Mouse (Mus musculus): Measurements from ENCODE around the gene Clrn2.
A peak's percentile ranks its signal among the peaks of the same experiment; 100 is the strongest.

Gene Clrn2

DNA sequence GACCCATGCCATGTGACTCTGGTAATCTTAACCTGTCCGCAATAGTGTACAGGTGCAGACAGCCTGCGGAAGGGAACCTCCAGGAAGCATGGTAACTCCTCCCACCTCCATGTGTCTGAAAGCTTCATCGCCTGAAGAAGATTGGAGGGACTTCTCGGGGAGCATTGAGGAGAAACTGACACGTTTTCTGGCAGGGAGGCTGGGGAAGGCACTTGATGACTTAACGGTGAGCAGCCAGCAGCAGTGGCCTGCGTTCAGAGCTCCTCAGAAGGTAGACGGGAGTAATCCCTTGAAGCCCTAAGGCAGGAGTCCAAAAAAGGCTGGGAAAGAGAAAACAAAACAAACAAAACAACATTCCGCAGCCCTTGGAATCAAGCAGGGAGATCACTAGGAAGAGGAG lies 905 bp downstream of the Clrn2 start:
- DNase-seq: no peak

DNA sequence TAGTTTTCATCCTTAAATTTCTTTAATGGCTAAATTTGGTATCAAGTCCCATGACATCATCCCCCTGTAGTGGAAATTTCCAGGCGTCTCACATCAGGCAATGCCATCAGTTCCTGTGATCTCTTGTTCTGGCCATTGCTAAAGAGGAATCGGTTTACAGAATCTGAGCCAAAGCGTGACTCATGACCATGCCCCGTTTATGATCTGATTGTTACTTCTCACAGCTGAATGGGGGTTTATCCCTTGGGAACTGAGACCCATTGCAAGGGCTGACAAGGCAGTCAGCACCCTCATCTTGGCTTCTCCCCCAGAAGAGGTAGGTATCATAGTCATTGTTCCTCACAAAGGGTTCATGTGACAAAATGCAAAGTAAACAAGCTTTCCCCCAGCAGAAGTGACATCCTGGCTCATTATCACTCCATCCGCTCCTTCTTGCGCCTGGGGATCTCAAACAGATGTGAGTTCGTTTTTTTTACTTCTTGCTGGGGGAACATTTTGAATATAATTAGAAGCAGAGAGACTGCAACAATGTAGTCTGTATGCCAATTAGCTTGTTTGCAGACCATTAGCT lies 19.4 kb downstream of the Clrn2 start:
- DNase-seq: no peak

DNA sequence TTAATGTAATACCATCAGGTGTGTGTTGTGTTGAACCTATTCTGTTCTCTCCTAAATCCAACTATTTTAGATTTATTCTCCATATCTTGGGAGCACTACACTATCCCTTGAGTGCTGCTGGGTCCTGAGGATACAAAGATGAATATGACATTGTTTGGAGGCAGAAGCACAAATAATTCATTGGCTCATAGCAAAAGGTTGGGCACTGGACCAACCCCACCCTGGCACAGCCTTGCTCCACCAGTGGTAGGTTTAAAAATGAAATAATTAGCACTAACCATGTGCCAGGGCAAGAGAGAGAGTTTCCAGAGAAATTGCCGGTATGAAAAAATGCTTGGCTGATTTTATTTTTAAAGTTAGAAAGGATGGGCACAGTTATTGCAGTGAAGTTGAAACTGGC lies 20.0 kb downstream of the Clrn2 start:
- no peak for DNase-seq

DNA sequence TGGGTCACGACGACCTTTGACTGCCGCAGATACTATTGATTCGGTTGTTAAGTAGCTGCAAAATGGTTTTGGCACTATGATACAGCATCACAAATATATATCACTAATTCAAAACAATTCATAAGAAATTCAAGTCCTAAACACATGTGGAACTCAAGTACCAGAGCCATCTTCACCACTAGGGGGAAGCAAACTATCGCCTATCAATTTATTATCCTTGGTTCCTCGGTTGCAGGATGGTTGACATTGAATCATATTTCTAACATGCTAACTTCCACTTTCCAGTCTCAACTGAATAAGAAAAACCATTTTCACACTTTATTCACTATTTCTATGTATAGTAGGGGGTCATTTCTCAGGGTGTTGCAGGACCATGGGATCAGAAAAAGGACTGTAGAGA lies 20.7 kb downstream of the Clrn2 start:
- DNase-seq: peak; percentile 63

DNA sequence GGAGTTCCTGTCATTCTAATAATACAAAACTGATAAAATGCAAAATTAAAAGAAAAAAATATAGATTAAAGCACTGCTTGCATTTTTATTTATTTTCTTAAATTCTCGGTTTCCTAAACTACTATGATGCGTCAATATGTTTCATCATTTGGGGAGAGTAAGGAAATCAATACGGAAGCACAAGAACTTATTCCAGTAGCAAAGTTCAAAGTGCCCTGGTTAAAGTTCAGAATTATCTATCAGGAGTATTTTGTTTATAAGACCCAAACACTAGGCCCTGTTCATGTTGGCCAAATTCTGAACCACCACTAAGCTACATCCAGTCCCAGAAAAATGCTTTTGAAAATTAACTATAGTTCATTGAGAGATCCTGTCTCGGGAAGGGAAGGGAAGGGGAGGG lies 21.2 kb downstream of the Clrn2 start:
- DNase-seq: no peak

- DNase-seq: no peak
Observed at GRCm38 (mm10) chr5:45475771-45476170, 22.2 kb downstream of the Clrn2 start.

DNA sequence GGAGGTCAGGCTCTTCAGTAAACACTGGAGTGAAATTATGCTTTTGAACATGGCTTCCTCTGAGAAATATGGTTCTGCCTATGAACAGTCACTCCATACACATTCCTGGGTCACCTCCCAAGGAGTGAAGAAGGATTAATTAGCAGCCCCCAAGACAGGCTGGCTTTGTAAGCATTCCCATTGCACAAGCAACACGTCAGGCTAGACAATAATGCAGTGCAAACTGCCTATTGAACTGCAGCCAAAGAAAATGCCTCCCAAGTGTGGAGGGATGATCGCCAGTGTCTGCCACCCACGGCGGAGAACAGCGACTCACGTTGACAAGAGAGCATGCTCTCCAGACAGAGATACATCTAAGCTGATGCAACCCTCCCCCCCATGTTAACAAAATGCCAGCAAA lies 22.7 kb downstream of the Clrn2 start:
- DNase-seq: no peak

GRCm38 (mm10) chr5:45477601-45478000 lies 24.1 kb downstream of the Clrn2 start:
- no peak for DNase-seq

DNA sequence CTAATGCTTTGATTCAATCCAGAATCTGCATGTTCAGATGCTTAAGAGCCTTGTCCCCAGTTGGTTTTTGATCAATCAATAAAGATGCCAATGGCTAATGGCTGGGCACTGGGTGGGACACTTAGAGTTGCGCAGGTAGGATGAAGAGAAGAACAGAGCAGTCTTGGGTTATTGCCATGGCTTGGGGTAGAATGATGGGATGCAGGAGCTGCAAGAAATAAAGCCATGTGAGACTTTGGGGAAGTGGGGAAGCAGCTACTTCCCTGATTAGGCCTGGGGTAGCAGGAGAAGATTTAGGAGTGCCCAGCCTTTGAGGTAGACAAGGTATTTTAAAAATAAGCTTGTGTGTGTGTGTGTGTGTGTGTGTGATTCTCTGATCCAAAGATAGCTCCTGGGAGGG lies 26.5 kb downstream of the Clrn2 start:
- DNase-seq: no peak

- DNase-seq: no peak
Observed at GRCm38 (mm10) chr5:45481125-45481524, 27.6 kb downstream of the Clrn2 start.

- no peak for DNase-seq
Observed at GRCm38 (mm10) chr5:45482607-45483006, 29.1 kb downstream of the Clrn2 start.

DNA sequence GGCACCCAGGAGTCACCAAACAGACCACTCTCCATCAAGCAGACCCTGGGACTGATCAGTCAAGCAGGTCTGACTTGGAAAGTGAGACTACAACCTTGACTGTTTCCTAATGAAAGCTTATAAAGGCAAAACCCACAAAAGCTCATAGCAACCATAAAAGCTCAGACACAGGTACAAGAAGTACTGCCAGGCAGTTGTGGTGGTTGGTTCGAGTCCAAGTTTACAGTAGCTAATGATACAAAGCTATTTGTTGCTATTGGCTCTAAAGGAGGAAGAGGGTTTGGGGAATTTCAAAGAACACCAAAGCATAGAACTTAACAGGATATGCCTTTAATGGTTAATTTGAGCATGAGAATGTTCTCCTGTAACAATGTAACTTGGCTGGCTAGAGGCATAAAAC lies 30.1 kb downstream of the Clrn2 start:
- no peak for DNase-seq

- DNase-seq: no peak
Observed at GRCm38 (mm10) chr5:45491776-45492175, 38.2 kb downstream of the Clrn2 start.

GRCm38 (mm10) chr5:45493191-45494092 lies 39.9 kb downstream of the Clrn2 start, which contains the start of gene Lap3:
Lap3 (plus strand) TSS chr5:45493374.
- DNase-seq: peak; percentile 100

- no peak for DNase-seq
Observed at GRCm38 (mm10) chr5:45494093-45494755, 40.7 kb downstream of the Clrn2 start.

DNA sequence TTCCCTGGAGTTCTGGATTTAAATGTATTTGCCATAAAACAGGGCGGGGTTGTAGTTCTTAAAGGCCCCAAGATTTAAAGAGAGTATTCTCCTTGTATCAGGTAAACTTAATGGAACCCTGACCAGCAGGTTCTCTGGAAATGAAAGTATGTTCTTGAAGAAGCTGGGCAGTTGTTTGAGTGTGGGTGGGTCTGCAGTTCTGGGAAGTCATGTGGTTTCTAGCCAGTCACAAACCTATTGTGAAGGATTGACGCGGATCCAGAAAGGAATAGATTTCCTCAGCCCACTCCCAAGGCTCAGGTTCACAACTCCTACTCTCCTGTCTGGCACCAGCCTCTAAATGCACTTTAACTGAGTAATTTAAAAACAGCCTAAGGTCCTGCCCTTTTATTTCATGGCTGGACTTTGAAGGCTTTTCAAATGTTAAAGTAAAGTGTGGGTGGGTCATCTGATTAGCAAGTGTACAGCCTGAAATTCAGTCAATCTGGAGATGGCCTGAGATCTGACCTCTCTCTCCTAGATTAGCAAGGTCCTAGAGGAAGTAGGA lies 42.0 kb downstream of the Clrn2 start:
- no peak for DNase-seq

DNA sequence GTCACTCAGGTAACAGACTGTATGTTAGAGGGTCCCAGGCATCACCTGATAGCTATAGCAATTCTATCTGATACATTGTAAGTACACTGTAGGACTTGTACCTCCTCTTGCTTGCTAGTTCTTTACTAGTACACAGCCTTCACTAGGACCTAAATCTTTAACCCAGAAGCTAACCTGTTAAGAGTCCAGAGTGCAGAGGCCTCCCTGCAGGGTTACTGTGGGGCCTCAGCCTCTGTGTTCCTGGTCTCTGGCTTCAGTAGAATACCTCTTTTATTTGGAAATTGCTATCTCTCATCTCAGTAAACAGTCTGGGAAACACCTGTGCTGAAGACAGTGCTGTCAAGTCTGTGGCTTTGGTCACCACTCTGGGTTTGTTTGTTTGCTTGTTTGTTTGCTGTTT lies 42.5 kb downstream of the Clrn2 start:
- DNase-seq: no peak

- DNase-seq: no peak
Observed at GRCm38 (mm10) chr5:45496479-45496878, 42.9 kb downstream of the Clrn2 start.

DNA sequence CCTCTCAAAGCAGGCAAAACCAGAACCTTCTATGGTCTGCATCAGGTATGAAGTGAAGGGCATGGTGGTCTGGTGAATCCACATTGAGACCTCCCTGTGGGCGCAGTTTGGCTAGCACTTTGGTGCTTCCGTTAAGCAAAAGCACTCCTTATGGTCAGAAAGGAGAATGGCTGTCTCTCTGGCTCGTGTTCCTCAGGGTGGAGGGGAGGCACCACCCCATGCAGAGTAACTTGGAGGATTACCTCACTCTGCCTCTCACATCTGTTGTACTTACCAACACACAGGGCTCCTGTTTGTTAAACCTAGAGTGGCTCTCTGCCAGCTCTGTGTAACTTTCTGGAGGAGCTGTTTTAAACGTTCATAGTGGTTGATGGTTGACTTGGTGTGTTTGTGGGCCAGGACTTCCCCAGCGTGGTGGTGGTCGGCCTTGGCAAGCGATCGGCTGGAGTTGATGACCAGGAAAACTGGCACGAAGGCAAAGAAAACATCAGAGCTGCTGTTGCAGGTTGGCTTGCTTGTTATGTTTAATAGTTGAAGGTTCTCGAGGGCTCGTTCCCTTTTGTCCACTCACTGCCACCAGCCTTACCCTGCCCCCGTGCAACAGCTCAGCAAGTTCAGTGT lies 43.5 kb downstream of the Clrn2 start:
- DNase-seq: no peak

DNA sequence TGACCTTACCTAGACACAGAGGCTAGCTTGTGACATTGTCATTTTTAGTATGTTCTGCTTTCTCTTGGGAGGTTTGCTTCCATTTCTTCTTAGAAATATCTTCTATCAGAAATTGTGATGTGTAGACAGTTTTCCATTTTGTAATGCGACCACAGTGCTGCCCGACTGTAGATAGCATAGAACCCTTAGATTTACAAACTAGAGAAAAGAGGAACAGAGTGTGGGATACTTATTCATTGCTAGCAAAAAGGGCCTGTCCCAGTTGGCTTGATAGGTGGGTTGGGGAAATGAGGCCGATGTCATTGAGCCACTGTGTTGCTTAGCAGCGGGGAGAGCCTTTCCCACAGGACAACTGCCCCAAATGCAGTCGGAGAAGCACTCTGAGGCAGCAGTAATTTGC lies 44.0 kb downstream of the Clrn2 start:
- DNase-seq: no peak

DNA sequence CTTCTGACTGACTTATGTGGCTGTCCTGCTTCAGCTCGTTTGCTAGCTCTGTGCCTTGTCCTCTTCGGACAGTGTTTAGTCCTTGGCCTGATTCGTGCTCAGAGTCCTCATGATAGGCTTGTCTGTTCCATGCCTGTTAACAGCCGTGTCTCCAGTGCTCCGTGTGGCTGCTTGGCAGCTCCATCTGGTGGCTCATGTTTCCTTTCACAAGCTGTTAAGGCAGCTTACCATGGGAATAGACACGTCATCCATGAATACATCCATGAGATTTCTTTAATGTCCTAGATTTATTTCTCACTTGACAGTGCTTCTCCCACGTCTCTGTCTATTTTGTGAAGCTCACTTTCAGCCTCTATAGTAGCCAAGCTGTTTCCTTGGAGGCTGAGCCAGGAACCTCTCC lies 56.5 kb downstream of the Clrn2 start:
- DNase-seq: no peak

DNA sequence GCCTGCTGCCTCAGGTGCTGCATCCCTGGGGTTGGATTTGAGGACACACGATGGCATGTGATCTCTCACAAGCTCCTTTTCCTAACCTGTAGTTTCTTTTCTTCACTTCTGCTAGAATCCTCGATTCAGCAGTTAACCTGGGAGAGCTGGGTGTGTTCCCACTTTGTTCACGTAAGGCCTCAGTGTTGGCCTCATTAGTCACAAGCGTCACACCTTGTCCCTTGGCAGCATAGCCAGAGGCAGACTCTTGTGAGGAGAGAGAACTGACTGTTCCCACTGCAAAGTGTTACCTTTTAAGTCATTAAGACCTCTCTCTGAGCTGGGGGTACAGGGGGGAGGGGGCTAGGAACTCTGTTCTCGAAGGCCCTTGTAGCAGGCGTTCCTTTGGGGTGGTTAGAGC lies 59.4 kb downstream of the Clrn2 start:
- DNase-seq: no peak

GRCm38 (mm10) chr5:45513511-45513910 lies 60.0 kb downstream of the Clrn2 start:
- no peak for DNase-seq
